Mouse (Mus musculus) Patski (cell line): ENCODE measurements around the gene Psmb8. TPM values are rescaled to one million over a fixed set of nuclear protein-coding genes. Genes with fewer than 3 reads are reported as not detected.
"Not testable (repeated sequence)": the region's sequence is repeated elsewhere in the genome, so short reads cannot be mapped to it uniquely, and the experiment has no call there.

Source experiments
- ATAC-seq: fragments of 100-300 bp; one replicate; pipeline ENCODE4 v1.8.0; 2021
- CTCF ChIA-PET: fragments of 350-600 bp; sonication (Branson Sonifier 250); formaldehyde crosslinking; loops from one replicate; lab custom pipeline; 2022; ENCODE audit warnings: inconsistent platforms; lab: Charles Lee
- POLR2A ChIA-PET: fragments of 350-600 bp; sonication (Branson Sonifier 250); formaldehyde crosslinking; loops from one replicate; lab custom pipeline; 2022; ENCODE audit warnings: antibody characterized with exemption, inconsistent platforms; lab: Charles Lee
- DNase-seq: peaks from one replicate; pipeline ENCODE4 v3.0.0-alpha.2; 2011; ENCODE audit warnings: low read depth, low spot score
- H3K27me3 ChIP-seq: fragments of 371-371 bp; one replicate; pipeline ENCODE4 v1.5.1; 2021
- CTCF ChIP-seq: fragments of 100-300 bp; IDR thresholded peaks from one replicate; pipeline ENCODE4 v1.5.1; 2021
- in situ Hi-C: fragments of 300-500 bp; cut with MboI; formaldehyde crosslinking; loops from 3 replicates; pipeline ENCODE4 v1.11.1; 2018; ENCODE audit warnings: low pct_unique_long_range_greater_than_20kb, mixed read lengths
- polyA plus RNA-seq: library from polyadenylated mRNA; unstranded; gene quantifications from one replicate; pipeline ENCODE4 v1.2.3, GENCODE M21; 2021

The Psmb8 gene
- polyA plus RNA-seq, 1 experiment from 2014 or later = 18.7 TPM

DNA sequence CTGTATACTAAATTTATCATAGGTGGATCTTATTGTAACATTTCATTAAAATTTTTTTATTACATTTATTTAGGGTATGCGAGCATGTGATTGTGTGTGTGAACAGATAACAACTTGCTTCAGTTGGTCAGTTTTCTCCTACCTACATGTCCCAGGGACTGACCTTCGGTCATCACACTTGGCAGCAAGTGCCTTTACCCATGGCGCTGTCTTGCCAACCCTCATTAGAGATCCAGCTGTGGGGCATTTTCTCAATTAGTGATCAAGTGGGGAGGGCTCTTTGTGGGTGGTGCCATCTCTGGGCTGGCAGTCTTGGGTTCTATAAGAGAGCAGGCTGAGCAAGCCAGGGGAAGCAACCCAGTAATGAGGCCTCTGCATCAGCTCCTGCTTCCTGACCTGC, 27.3 kb downstream of the Psmb8 start:
- no peaks in the 10 kb centered on the region for H3K27me3 ChIP-seq
- DNase-seq (no peak), ATAC-seq (no peak)
- TF ChIP-seq CTCF = no peak
- POLR2A ChIA-PET = interaction anchor here (0.8 kb wide), 1 partner anchor 10 kb away, joined by 3 read pairs; no protein-coding TSS in a partner anchor
- CTCF ChIA-PET = interaction anchor here (1.1 to 2.5 kb wide), 4 partner anchors 10 to 54 kb away, joined by 3 to 17 read pairs (median 4); no protein-coding TSS in a partner anchor
- in situ Hi-C loops = no loop called here

DNA sequence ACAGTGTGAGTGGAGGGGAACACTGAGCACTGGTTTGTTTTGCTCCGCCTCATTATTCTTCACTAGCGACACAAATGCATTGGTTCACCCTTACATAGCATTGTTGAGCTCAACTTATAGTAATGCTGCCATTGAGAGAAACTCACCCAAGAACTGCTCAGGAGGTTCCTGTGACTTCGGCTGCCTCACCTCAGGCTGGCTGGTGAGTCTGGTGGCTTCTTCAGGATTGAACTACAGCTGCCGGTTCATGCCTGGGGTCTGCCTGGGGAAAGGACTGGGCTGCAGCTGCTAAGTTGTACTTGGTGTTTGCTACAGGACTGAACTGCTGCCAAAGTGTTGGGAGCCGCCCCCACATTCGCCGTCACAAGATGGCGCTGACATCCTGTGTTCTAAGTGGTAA, 27.9 kb downstream of the Psmb8 start:
- in situ Hi-C loops = no loop called here
- POLR2A ChIA-PET = no interaction called here
- CTCF ChIA-PET = interaction anchor here (2.5 kb wide), 1 partner anchor 10 kb away, joined by 17 read pairs; no protein-coding TSS in a partner anchor
- no peaks in the 10 kb centered on the region for H3K27me3 ChIP-seq
- DNase-seq (no peak), ATAC-seq (no peak)
- TF ChIP-seq CTCF = no peak

DNA sequence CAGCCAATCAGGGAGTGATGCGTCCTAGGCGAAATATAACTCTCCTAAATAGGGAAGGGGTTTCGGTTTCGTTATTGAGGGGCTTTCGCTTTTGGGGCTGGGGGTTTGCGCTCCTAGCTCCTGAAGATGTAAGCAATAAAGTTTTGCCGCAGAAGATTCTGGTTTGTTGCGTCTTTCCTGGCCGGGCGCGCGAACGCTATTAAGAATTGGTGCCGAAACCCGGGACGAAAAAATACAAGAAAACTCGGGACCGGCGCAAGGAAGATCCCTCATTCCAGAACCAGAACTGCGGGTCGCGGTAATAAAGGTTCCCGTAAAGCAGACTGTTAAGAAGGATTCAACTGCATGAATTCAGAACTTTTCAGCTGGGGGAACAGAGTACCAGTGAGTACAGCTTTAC, 28.4 kb downstream of the Psmb8 start:
- POLR2A ChIA-PET, ATAC-seq: not testable (repeated sequence)

DNA sequence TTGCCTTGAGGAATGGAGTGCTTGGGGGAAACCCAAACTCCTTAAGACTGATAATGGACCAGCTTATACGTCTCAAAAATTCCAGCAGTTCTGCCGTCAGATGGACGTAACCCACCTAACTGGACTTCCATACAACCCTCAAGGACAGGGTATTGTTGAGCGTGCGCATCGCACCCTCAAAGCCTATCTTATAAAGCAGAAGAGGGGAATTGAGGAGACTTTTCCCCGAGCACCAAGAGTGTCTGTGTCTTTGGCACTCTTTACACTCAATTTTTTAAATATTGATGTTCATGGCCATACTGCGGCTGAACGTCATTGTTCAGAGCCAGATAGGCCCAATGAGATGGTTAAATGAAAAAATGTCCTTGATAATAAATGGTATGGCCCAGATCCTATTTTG, 33.5 kb downstream of the Psmb8 start:
- in situ Hi-C loops, ATAC-seq, CTCF ChIA-PET, DNase-seq, POLR2A ChIA-PET, H3K27me3 ChIP-seq: not testable (repeated sequence)

More for the DNA sequence above, 28.4 kb downstream of the Psmb8 start:
- H3K27me3 ChIP-seq, DNase-seq, in situ Hi-C loops: not testable (repeated sequence)
- CTCF ChIA-PET = interaction anchor here (2.5 kb wide), 1 partner anchor 9 kb away, joined by 17 read pairs; no protein-coding TSS in a partner anchor

DNA sequence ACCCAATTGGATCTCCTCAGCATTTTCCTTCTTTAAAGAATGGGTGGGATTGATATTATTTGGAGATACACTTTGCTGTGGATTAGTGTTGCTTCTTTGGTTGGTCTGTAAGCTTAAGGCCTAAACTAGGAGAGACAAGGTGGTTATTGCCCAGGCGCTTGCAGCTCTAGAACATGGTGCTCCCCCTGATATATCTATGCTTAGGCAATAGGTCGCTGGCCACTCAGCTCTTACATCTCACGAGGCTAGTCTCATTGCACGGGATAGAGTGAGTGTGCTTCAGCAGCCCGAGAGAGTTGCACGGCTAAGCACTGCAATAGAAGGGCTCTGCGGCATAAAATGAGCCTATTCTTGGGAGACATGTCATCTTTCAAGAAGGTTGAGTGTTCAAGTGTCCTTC, 34.5 kb downstream of the Psmb8 start:
- ATAC-seq, in situ Hi-C loops, POLR2A ChIA-PET, H3K27me3 ChIP-seq, DNase-seq: not testable (repeated sequence)
- CTCF ChIA-PET = interaction anchor here (1.6 kb wide), 1 partner anchor 23 kb away, joined by 5 read pairs; no protein-coding TSS in a partner anchor

DNA sequence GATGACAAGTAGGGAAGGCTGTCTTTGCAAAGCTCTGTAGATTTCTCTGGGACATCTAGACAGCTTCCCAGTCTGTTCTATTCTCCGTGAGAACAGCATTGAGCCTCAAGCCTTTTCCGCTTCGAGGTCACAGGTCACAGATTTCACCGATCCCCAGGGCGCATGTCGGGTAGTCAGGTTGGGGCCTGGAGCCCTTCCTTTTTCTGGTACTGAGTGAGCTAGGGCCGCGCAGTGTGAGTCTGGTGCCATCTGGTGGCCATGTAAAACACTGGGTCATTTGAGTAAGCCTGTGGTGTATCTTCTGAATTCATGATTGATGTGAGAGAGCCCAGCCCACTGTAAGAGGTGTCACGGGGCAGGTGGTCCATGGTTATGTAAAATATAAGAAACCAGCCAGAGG, 37.4 kb downstream of the Psmb8 start:
- TF ChIP-seq CTCF = peak; percentile 95

DNA sequence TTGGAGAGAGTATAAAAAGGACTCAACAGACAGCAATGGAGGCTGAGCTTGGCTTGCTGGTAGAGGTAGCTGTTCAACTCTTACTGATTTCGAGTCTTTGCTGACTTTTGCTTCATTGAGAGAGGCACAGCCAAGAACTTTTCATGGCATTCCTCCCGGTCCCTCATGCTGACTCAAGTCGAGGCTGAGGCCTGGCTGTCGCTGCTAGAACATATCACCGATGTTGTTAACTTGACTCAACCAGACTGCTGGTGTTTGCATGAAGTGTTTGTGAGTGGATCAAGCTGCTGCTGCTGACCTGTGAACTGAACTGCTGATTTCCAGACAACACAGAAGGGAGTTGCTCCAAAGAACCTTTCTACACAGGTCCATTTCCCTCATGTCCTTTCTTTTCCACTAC, 39.2 kb downstream of the Psmb8 start:
- POLR2A ChIA-PET = no interaction called here
- no peak for TF ChIP-seq CTCF
- peaks cover 11% of the 10 kb centered on the region for H3K27me3 ChIP-seq
- ATAC-seq = no peak
- CTCF ChIA-PET = interaction anchor here (3.2 to 8.0 kb wide), 2 partner anchors 13 to 65 kb away, joined by 9 to 90 read pairs; no protein-coding TSS in a partner anchor
- in situ Hi-C loops = no loop called here
- no peak for DNase-seq

More for the DNA sequence above, 37.4 kb downstream of the Psmb8 start:
- in situ Hi-C loops = no loop called here
- ATAC-seq (no peak), DNase-seq (no peak)
- ChIA-PET POLR2A (interaction anchor here (1.0 to 1.5 kb wide), 2 partner anchors 11 to 64 kb away, joined by 3 to 4 read pairs; no protein-coding TSS in a partner anchor), CTCF (interaction anchor here (0.6 to 8.0 kb wide), 19 partner anchors 10 to 194 kb away, joined by 3 to 90 read pairs (median 3); no protein-coding TSS in a partner anchor)
- peaks cover 3% of the 10 kb centered on the region for H3K27me3 ChIP-seq

DNA sequence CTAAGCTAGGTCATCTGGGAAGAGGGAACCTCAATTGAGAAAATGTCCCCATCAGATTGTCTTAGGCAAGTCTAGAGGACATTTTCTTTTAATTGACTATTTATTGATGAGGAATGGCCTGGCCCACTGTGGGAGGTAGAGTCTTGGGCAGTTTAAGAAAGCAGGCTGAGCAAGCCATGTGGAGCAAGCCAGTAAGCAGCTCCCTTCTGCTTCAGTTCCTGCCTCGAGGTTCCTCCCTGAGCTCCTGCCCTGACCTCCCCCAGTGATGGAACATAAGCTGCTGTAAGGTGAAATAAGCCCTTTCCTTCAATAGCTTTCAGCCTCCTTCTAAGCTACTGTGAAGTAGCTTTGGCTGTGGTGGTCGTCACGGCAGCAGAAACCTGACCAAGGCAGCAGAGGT, 40.2 kb downstream of the Psmb8 start:
- ATAC-seq (no peak), DNase-seq (no peak)
- no peak for TF ChIP-seq CTCF
- ChIA-PET CTCF (interaction anchor here (1.2 to 8.0 kb wide), 3 partner anchors 25 to 136 kb away, joined by 3 to 90 read pairs (median 3); no protein-coding TSS in a partner anchor), POLR2A (interaction anchor here (0.7 kb wide), 1 partner anchor 68 kb away, joined by 3 read pairs; no protein-coding TSS in a partner anchor)
- in situ Hi-C loops = no loop called here
- H3K27me3 ChIP-seq = peaks cover 19% of the 10 kb centered on the region

DNA sequence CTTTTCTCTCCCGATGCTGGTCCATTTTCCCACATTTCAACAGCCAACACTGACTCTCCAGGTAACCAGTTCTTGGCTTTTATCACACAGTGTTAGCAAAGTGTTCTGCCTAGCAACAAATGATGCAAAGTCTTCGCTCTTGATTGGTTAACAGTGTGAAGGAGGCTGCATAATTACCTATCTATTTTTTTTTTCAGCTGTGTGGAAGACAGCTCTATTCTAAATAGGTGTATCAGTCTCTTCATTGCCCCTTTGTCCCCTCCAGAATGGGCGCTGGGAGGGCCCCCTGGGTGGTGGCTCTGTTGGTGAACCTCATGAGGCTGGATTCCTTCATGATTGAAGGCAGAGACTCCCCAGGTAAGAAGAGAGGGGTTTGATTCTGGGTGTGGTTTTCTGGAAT, 41.2 kb downstream of the Psmb8 start, which contains the start of gene H2-Ob:
Gene H2-Ob, plus strand, starts transcription at position 198 of the 400 bp plus-strand sequence.
- ATAC-seq = no peak
- ChIA-PET CTCF (interaction anchor here (1.2 to 8.0 kb wide), 4 partner anchors 12 to 137 kb away, joined by 3 to 90 read pairs (median 5); no protein-coding TSS in a partner anchor), POLR2A (no interaction called here)
- in situ Hi-C loops = no loop called here
- no peak for TF ChIP-seq CTCF
- H3K27me3 ChIP-seq = peaks cover 21% of the 10 kb centered on the region
- DNase-seq = no peak

DNA sequence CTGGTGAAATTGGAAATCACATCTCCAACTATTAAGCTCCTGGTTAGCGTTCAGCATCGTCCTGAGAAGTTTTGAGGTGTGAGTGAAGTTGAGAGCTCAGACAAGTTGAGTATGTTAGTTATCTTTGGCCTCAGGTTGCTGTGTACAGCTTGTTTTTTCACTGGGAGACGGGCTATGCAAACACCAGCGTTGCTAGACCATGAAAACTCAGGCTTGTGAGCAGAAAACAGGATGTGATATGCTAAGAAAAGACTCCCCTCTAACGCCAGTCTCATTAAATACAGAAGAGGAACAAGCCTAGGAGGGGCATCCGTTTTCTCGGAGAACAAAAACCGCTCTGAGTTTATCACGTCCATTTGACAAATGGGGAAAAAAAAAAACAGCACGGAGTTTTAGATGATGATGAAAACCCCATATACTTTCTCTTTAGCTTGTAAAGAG, 42.1 kb downstream of the Psmb8 start:
- peaks cover 24% of the 10 kb centered on the region for H3K27me3 ChIP-seq
- no peak for TF ChIP-seq CTCF
- no peak for DNase-seq
- ChIA-PET POLR2A (no interaction called here), CTCF (interaction anchor here (1.5 to 8.0 kb wide), 2 partner anchors 11 to 68 kb away, joined by 7 to 90 read pairs; no protein-coding TSS in a partner anchor)
- in situ Hi-C loops = no loop called here
- no peak for ATAC-seq

DNA sequence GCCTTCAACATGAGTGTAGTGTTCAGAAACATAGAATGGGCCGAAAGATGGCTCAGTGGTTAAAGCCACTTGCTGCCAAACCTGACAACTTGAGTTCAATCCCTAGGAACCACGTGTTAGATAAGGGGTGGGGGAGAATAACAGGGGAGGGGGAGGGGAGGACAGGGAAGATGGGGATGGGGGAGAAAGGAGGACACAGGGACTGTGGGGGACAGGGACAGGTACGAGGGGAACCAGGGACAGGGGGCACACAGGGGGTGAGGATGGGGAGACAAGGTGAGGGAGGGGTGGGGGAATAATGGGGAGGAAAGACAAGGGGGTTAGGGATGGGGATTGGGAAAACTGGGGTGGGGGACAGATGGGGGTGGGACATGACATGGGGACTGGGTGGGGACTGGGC, 42.8 kb downstream of the Psmb8 start:
- in situ Hi-C loops = no loop called here

More for the DNA sequence above, 42.8 kb downstream of the Psmb8 start:
- ChIA-PET POLR2A (no interaction called here), CTCF (interaction anchor here (1.5 to 8.0 kb wide), 2 partner anchors 11 to 69 kb away, joined by 7 to 90 read pairs; no protein-coding TSS in a partner anchor)
- ATAC-seq (no peak), DNase-seq (no peak)
- no peak for TF ChIP-seq CTCF
- H3K27me3 ChIP-seq = peaks cover 32% of the 10 kb centered on the region
